Mouse (Mus musculus) spleen, adult 2 months (tissue): ENCODE data around the gene Ints7. TPM values are rescaled to one million over a fixed set of nuclear protein-coding genes. Genes with fewer than 3 reads are reported as not detected.

Experiments used
- DNase-seq, 2 experiments: peaks; one replicate each; pipeline versions ENCODE4 v3.0.0 to v3.0.0-alpha.2; 2012 to 2021; ENCODE audit warnings: low spot score in 2 of 2, low read depth in 1 of 2
- H3K27ac ChIP-seq: fragments of 200-500 bp; 2 replicates; pipeline ENCODE4 v1.5.1; 2012; ENCODE audit warnings: low read length, inconsistent platforms; ENCODE audit not compliant: insufficient read depth
- H3K27me3 ChIP-seq: fragments of 200-500 bp; 2 replicates; pipeline ENCODE4 v1.6.1; 2012; ENCODE audit warnings: mild to moderate bottlenecking, moderate library complexity, low read length, inconsistent platforms; ENCODE audit not compliant: control insufficient read depth, insufficient read depth
- H3K36me3 ChIP-seq: fragments of 200-500 bp; 2 replicates; pipeline ENCODE4 v1.6.1; 2012; ENCODE audit warnings: mild to moderate bottlenecking, low read length, inconsistent platforms; ENCODE audit not compliant: control insufficient read depth, insufficient read depth
- H3K4me1 ChIP-seq: fragments of 200-500 bp; 2 replicates; pipeline ENCODE4 v1.6.1; 2011; ENCODE audit warnings: inconsistent platforms; ENCODE audit not compliant: control insufficient read depth, insufficient read depth, insufficient read length
- H3K4me3 ChIP-seq: fragments of 200-500 bp; 2 replicates; pipeline ENCODE4 v1.5.1; 2011; ENCODE audit warnings: mild to moderate bottlenecking, inconsistent platforms; ENCODE audit not compliant: insufficient read depth, insufficient read length; ENCODE audit errors: extremely low read depth
- CTCF ChIP-seq: fragments of 200-500 bp; IDR thresholded peaks from 2 replicates; pipeline ENCODE4 v1.5.1; 2011; ENCODE audit warnings: mild to moderate bottlenecking, inconsistent platforms; ENCODE audit not compliant: insufficient read depth, insufficient read length, insufficient replicate concordance; ENCODE audit errors: extremely low read depth
- POLR2A ChIP-seq: fragments of 200-500 bp; IDR thresholded peaks from 2 replicates; pipeline ENCODE4 v1.6.1; 2011; ENCODE audit warnings: low read depth, low read length, inconsistent platforms
- WGBS: fragments of 180-500 bp; shearing (Covaris S2); methylation state at CpG from one replicate; pipeline ENCODE4 v1.1.7; 2018; 5-methylcytosine and 5-hydroxymethylcytosine counted together
- polyA plus RNA-seq: library from polyadenylated mRNA; depleted of rRNA; stranded (reverse); fragments of >200 nt; gene quantifications from 2 replicates; pipeline ENCODE4 v1.2.3, GENCODE M21; 2012

The Ints7 gene
- polyA plus RNA-seq, 1 experiment, result 23.8 TPM

DNA sequence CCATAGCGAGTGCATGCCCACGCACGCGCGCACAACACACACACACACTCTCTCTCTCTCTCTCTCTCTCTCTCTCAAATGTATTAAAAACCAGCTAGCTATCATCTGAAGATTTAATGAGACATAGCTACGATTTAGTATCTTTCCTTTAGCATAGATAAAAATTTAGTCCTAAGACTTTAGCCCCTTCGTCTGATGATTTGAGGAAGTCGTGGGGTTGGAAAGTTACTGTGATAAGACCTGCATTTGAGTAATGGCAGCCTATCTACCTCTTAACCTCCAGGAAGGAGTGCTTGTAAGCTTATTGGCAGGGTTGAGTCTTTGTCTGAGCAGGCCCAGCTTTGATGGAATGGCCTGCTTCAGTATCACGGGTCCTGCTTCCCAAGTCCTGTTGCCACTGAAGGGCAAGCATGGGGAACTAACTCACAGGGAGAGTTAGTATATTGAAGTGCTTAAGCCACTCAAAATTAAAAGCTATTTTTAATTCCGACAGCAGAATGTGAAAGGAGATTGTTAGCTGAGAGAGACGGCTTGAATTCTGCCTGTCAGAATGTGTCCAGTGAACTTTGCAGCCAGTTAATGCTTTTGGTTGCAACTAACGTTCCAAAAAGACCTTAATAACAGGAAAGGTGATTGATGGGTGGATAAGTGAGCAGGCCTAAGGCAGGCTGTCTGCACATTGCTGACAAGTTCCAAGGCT, 42.8 kb downstream of the Ints7 start:
- DNase-seq, result no peak
- Histone ChIP-seq H3K4me1 (no peaks in the 10 kb centered on the region), H3K27me3 (no peaks in the 10 kb centered on the region), H3K4me3 (no peak overlapping the region), H3K36me3 (peaks cover 58% of the 10 kb centered on the region), H3K27ac (no peak overlapping the region)
- 93% methylated on average over 12 of the region's 12 CpGs for WGBS
- no peak for TF ChIP-seq CTCF
- TF ChIP-seq POLR2A, result no peak

DNA sequence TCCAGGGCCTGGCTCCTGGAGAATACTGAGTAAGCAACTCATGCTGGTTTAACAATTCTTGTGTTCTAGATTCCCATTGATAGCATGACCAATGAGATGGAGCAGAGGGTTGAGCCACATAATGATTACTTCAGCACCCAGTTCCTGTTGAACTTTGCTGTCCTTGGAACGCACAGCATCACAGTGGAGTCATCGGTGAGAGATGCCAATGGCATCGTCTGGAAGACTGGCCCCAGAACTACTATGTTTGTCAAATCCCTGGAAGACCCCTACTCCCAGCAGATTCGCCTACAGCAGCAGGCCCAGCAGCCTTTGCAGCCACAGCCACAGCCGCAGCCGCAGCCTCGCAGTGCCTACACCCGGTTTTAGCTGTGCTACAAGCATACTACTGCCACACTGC, 45.7 kb downstream of the Ints7 start:
- WGBS, result 92% methylated on average over 8 of the region's 8 CpGs
- DNase-seq, result no peak
- H3K36me3 ChIP-seq, result peaks cover 39% of the 10 kb centered on the region
- H3K27me3 ChIP-seq, result no peaks in the 10 kb centered on the region
- no peak overlapping the region for H3K4me3 ChIP-seq
- H3K27ac ChIP-seq, result no peak overlapping the region
- H3K4me1 ChIP-seq, result peaks cover 4% of the 10 kb centered on the region; the same call in 1 of the 2 replicates
- no peak for TF ChIP-seq CTCF
- TF ChIP-seq POLR2A, result no peak

DNA sequence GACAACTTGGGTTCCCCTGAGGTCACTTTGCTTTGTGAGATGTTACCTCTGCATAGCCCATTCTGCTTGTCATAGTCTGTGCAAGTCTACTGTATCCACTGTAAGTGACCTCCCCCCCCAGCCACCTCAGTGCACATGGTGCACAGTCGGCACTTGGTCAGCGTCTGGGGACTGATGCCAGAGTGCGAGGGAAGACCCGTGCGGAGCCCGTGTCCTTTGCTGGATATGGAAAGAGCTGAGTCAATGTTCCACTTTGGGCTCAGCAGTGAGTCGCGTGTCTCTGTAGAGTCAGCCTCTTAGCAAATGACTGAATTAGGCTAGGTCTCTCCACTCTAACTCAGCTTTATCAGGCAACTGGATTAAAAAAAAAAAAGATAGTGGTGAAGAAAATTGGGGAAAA, 47.4 kb downstream of the Ints7 start:
- H3K36me3 ChIP-seq, result peaks cover 29% of the 10 kb centered on the region
- no peaks in the 10 kb centered on the region for H3K27me3 ChIP-seq
- H3K27ac ChIP-seq, result no peak overlapping the region
- TF ChIP-seq POLR2A (no peak), CTCF (no peak)
- no peak overlapping the region for H3K4me3 ChIP-seq
- no peak for DNase-seq
- peaks cover 4% of the 10 kb centered on the region; the same call in 1 of the 2 replicates for H3K4me1 ChIP-seq
- 91% methylated on average over 8 of the region's 8 CpGs for WGBS

DNA sequence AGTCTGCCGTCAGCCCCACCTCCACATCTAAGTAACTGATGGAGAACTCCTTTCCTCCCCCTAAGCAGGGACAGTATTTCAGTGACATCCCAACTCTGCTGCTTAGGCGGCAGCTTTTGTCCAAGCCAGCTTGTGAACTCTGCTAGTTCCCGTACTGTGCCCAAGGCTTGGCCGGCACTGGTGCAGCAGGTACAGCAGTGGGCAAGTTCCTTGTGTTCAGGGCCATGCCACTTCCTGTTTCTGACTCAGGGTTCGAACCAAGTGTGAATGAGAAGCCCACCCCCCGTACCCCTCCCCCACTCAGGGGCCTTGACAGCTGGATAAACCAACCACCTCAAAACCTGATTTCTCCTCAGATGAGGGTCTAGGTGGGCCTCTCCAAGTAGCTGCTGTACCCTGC, 49.1 kb downstream of the Ints7 start:
- Histone ChIP-seq H3K36me3 (peaks cover 21% of the 10 kb centered on the region), H3K4me3 (no peak overlapping the region), H3K27me3 (no peaks in the 10 kb centered on the region), H3K4me1 (peaks cover 4% of the 10 kb centered on the region; the same call in 1 of the 2 replicates), H3K27ac (no peak overlapping the region)
- DNase-seq, result no peak
- no peak for TF ChIP-seq CTCF
- no peak for TF ChIP-seq POLR2A
- 45% methylated on average over 6 of the region's 6 CpGs for WGBS

DNA sequence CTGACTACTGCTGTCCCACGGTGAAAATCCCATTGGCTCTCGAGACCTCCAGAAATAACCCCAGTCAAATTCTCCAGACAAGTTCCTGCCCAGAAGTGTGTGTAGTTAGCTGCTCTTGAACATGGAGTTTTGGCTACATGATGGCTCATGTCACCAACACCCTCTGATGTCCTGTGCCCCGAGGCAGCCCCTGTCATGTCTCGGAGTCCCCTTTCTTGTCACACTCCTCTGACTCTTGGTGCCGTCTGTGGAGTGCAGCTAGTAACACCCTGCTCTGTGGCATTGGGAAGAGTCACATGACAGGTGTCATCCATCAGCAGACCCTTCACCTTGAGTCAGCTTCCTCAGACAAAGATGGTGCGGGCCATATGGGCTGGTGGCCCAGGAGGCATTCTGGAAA, 49.6 kb downstream of the Ints7 start:
- H3K27ac ChIP-seq, result no peak overlapping the region
- peaks cover 4% of the 10 kb centered on the region; the same call in 1 of the 2 replicates for H3K4me1 ChIP-seq
- H3K27me3 ChIP-seq, result no peaks in the 10 kb centered on the region
- no peak overlapping the region for H3K4me3 ChIP-seq
- no peak for TF ChIP-seq CTCF
- no peak for TF ChIP-seq POLR2A
- no peak for DNase-seq
- peaks cover 17% of the 10 kb centered on the region for H3K36me3 ChIP-seq
- WGBS, result 55% methylated on average over 6 of the region's 6 CpGs

DNA sequence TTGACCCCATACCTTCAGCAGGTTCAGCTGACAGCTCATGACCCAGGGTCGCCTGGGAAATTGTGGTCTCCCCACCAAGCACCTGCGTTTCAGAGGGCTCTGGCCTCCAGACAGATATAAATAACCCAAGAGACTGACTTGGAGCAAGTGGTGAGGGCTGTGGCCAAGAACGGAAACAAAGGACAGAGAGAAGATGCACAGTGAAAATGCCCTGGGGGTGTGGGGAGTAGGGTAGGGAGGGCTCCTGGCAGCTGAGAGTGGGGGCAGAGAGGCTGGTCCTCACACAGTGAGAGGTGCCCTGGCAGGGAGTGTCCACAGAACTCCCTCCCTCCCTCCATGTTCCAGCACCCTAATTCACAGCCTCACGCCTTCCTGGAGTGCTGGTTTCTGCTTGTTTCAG, 50.2 kb downstream of the Ints7 start:
- H3K27me3 ChIP-seq, result no peaks in the 10 kb centered on the region
- peaks cover 4% of the 10 kb centered on the region; the same call in 1 of the 2 replicates for H3K4me1 ChIP-seq
- H3K4me3 ChIP-seq, result no peak overlapping the region
- TF ChIP-seq POLR2A, result no peak
- no peak for TF ChIP-seq CTCF
- no peak overlapping the region for H3K27ac ChIP-seq
- 16% methylated on average over 4 of the region's 4 CpGs for WGBS
- no peak for DNase-seq
- H3K36me3 ChIP-seq, result peaks cover 14% of the 10 kb centered on the region

DNA sequence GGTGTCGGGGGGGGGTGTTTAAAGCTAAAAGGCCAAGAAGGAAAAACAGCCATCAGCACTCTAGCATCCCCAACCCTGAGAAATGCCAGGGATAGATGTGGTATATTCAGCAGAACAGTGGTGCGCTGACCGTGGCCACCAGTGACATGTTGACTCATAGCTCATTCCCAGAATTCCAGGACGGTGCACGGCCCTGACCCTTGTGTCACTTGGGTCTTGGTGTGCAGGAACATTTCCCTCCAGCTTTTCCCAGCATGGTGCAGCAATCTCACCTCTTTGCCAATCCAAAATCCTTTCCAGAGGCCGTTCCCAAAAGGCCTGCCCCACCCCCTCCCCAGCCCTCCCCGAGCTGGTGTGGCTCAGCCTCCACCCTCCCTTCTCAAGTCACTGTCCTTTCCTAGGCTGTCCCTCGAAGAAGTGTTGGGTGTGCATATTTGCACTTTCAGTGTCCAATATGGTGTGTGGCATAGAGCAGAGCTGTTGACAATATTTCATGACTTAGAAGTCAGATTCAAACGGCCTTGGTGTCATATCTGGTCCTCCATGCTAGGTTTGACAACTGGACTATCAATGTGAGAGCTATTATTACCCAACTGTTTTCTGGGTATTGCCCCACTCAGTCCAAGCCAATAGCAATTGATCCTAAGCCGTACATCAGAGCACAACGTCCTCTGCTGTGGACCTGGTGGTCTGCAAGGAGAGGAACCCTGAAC, 53.2 kb downstream of the Ints7 start:
- WGBS, result 84% methylated on average over 11 of the region's 11 CpGs
- H3K27me3 ChIP-seq, result no peaks in the 10 kb centered on the region
- no peaks in the 10 kb centered on the region for H3K36me3 ChIP-seq
- H3K27ac ChIP-seq, result no peak overlapping the region
- H3K4me3 ChIP-seq, result no peak overlapping the region
- TF ChIP-seq CTCF (no peak), POLR2A (no peak)
- no peak for DNase-seq
- peaks cover 4% of the 10 kb centered on the region; the same call in 1 of the 2 replicates for H3K4me1 ChIP-seq
